Mouse (Mus musculus) neural tube, embryonic 12.5 days (tissue): ENCODE data around the gene Dmrt2. TPM values are rescaled to one million over a fixed set of nuclear protein-coding genes. Genes with fewer than 3 reads are reported as not detected.

Source experiments
- ATAC-seq: fragments of 200-750 bp; cut with Nextera tagmentation; 2 replicates; pipeline ENCODE4 v1.8.0; 2017; ENCODE audit warnings: low read depth, mild to moderate bottlenecking, moderate TSS enrichment, moderate library complexity; ENCODE audit not compliant: low FRiP score
- H3K27ac ChIP-seq: fragments of 300-500 bp; sonication (generic); 2 replicates; pipeline ENCODE4 v1.5.1; 2016
- H3K27me3 ChIP-seq: fragments of 300-500 bp; sonication (generic); replicated peaks from 2 replicates; pipeline ENCODE4 v1.6.1; 2016; ENCODE audit warnings: mild to moderate bottlenecking
- H3K36me3 ChIP-seq: fragments of 300-500 bp; sonication (generic); 2 replicates; pipeline ENCODE4 v1.6.1; 2016; ENCODE audit warnings: mild to moderate bottlenecking
- H3K4me1 ChIP-seq: fragments of 300-500 bp; sonication (generic); 2 replicates; pipeline ENCODE4 v1.6.1; 2016
- H3K4me2 ChIP-seq: fragments of 300-500 bp; sonication (generic); replicated peaks from 2 replicates; pipeline ENCODE4 v1.6.1; 2016; ENCODE audit warnings: mild to moderate bottlenecking
- H3K4me3 ChIP-seq: fragments of 300-500 bp; sonication (generic); 2 replicates; pipeline ENCODE4 v1.5.1; 2016
- H3K9ac ChIP-seq: fragments of 300-500 bp; sonication (generic); 2 replicates; pipeline ENCODE4 v1.6.1; 2016; ENCODE audit warnings: mild to moderate bottlenecking
- H3K9me3 ChIP-seq: fragments of 300-500 bp; sonication (generic); 2 replicates; pipeline ENCODE4 v1.6.1; 2016; ENCODE audit warnings: mild to moderate bottlenecking
- WGBS: fragments of 180-500 bp; shearing (Covaris S2); methylation state at CpG from one replicate; pipeline ENCODE4 v1.1.7; 2016; 5-methylcytosine and 5-hydroxymethylcytosine counted together
- polyA plus RNA-seq: library from polyadenylated mRNA; unstranded; fragments of >200 nt; fragmentation: Nextera tagmentation; extraction: Ambion mirVana; gene quantifications from 2 replicates; pipeline ENCODE4 v1.2.1, GENCODE M21; 2016

Gene Dmrt2
- polyA plus RNA-seq, 1 experiment from 2014 or later: 8.3 TPM

GRCm38 (mm10) chr19:25714927-25715326 lies 42.7 kb downstream of the Dmrt2 start:
- H3K27me3 ChIP-seq: no peaks in the 10 kb centered on the region
- H3K4me1 ChIP-seq: peaks cover 5% of the 10 kb centered on the region; the same call in 1 of the 2 replicates
- WGBS: 65% methylated on average over 2 of the region's 2 CpGs
- no peaks in the 10 kb centered on the region for H3K36me3 ChIP-seq
- H3K9ac ChIP-seq: no peak overlapping the region
- H3K27ac ChIP-seq: no peak overlapping the region
- no peak for ATAC-seq
- H3K4me2 ChIP-seq: no peak overlapping the region
- no peaks in the 10 kb centered on the region for H3K9me3 ChIP-seq
- H3K4me3 ChIP-seq: no peak overlapping the region

GRCm38 (mm10) chr19:25722616-25723015 lies 50.4 kb downstream of the Dmrt2 start:
- no peak for ATAC-seq
- no peak overlapping the region for H3K4me3 ChIP-seq
- H3K27ac ChIP-seq: no peak overlapping the region
- H3K4me2 ChIP-seq: no peak overlapping the region
- 65% methylated on average over 5 of the region's 5 CpGs for WGBS
- no peaks in the 10 kb centered on the region for H3K36me3 ChIP-seq
- H3K27me3 ChIP-seq: no peaks in the 10 kb centered on the region
- H3K4me1 ChIP-seq: no peaks in the 10 kb centered on the region; the same call in 1 of the 2 replicates
- H3K9ac ChIP-seq: no peak overlapping the region
- no peaks in the 10 kb centered on the region for H3K9me3 ChIP-seq

Other genes with a start within 250 kb of the Dmrt2 start
- 0.11 and 0.27 TPM in 2 replicates for gene Dmrt1, start 166.8 kb upstream of the Dmrt2 start, polyA plus RNA-seq
- 3.7 and 3.9 TPM in 2 replicates for gene Dmrt3, start 62.1 kb upstream of the Dmrt2 start, polyA plus RNA-seq